Mouse (Mus musculus) hindbrain, embryonic 12.5 days (tissue): Measurements from ENCODE around the gene Gin1. TPM values are rescaled to one million over a fixed set of nuclear protein-coding genes. Genes with fewer than 3 reads are reported as not detected.

ENCODE experiments used
- ATAC-seq: fragments of 200-750 bp; cut with Nextera tagmentation; 2 replicates; pipeline ENCODE4 v1.8.0; 2017; ENCODE audit warnings: moderate TSS enrichment; ENCODE audit not compliant: low FRiP score
- H3K27ac ChIP-seq: fragments of 300-500 bp; sonication (generic); 2 replicates; pipeline ENCODE4 v1.5.1; 2016; ENCODE audit warnings: mild to moderate bottlenecking
- H3K27me3 ChIP-seq: fragments of 300-500 bp; sonication (generic); 2 replicates; pipeline ENCODE4 v1.6.1; 2016; ENCODE audit warnings: mild to moderate bottlenecking
- H3K36me3 ChIP-seq: fragments of 300-500 bp; sonication (generic); 2 replicates; pipeline ENCODE4 v1.6.1; 2016; ENCODE audit warnings: mild to moderate bottlenecking
- H3K4me1 ChIP-seq: fragments of 300-500 bp; sonication (generic); 2 replicates; pipeline ENCODE4 v1.6.1; 2016
- H3K4me2 ChIP-seq: fragments of 300-500 bp; sonication (generic); replicated peaks from 2 replicates; pipeline ENCODE4 v1.6.1; 2016; ENCODE audit warnings: mild to moderate bottlenecking
- H3K4me3 ChIP-seq: fragments of 300-500 bp; sonication (generic); 2 replicates; pipeline ENCODE4 v1.5.1; 2016; ENCODE audit warnings: mild to moderate bottlenecking
- H3K9ac ChIP-seq: fragments of 300-500 bp; sonication (generic); 2 replicates; pipeline ENCODE4 v1.6.1; 2016; ENCODE audit warnings: mild to moderate bottlenecking, moderate library complexity
- H3K9me3 ChIP-seq: fragments of 300-500 bp; sonication (generic); replicated peaks from 2 replicates; pipeline ENCODE4 v1.6.1; 2016; ENCODE audit warnings: mild to moderate bottlenecking
- WGBS: fragments of 180-500 bp; shearing (Covaris S2); methylation state at CpG from one replicate; pipeline ENCODE4 v1.1.7; 2016; 5-methylcytosine and 5-hydroxymethylcytosine counted together
- polyA plus RNA-seq: library from polyadenylated mRNA; unstranded; fragments of >200 nt; fragmentation: Nextera tagmentation; extraction: Ambion mirVana; gene quantifications from 2 replicates; pipeline ENCODE4 v1.2.1, GENCODE M21; 2016

The Gin1 gene
- polyA plus RNA-seq, 1 experiment from 2014 or later, result 20.8 TPM

GRCm38 (mm10) chr1:97768089-97768488, 1.9 kb upstream of the Gin1 start:
- WGBS, result 91% methylated on average over 2 of the region's 2 CpGs
- no peak for ATAC-seq
- Histone ChIP-seq H3K4me1 (peaks cover 19% of the 10 kb centered on the region), H3K9me3 (no peaks in the 10 kb centered on the region), H3K27me3 (no peaks in the 10 kb centered on the region), H3K36me3 (no peaks in the 10 kb centered on the region), H3K4me2 (peak overlapping the region; percentile 66), H3K9ac (no peak overlapping the region), H3K27ac (no peak overlapping the region), H3K4me3 (peak overlapping the region; percentile 85; the same call in 1 of the 2 replicates)

GRCm38 (mm10) chr1:97768906-97769293, 1.1 kb upstream of the Gin1 start:
- H3K27ac ChIP-seq, result peak overlapping the region; percentile 87
- H3K36me3 ChIP-seq, result no peaks in the 10 kb centered on the region
- H3K9me3 ChIP-seq, result no peaks in the 10 kb centered on the region
- H3K9ac ChIP-seq, result peak overlapping the region; percentile 92
- H3K27me3 ChIP-seq, result no peaks in the 10 kb centered on the region
- peak overlapping the region; percentile 85 for H3K4me3 ChIP-seq
- WGBS, result 16% methylated on average over 7 of the region's 7 CpGs
- peaks cover 19% of the 10 kb centered on the region for H3K4me1 ChIP-seq
- no peak for ATAC-seq
- peak overlapping the region; percentile 66 for H3K4me2 ChIP-seq

- peak overlapping the region; percentile 87 for H3K27ac ChIP-seq
- peaks cover 19% of the 10 kb centered on the region for H3K4me1 ChIP-seq
- peak overlapping the region; percentile 85 for H3K4me3 ChIP-seq
- peak overlapping the region; percentile 92 for H3K9ac ChIP-seq
- H3K9me3 ChIP-seq, result no peaks in the 10 kb centered on the region
- under 1% methylated on average over 40 of the region's 40 CpGs for WGBS
- H3K4me2 ChIP-seq, result peak overlapping the region; percentile 66
- H3K36me3 ChIP-seq, result no peaks in the 10 kb centered on the region
- no peaks in the 10 kb centered on the region for H3K27me3 ChIP-seq
- ATAC-seq, result peak; percentile 79
Observed at GRCm38 (mm10) chr1:97769294-97769903, 573 bp upstream of the Gin1 start.

- Histone ChIP-seq H3K4me2 (peak overlapping the region; percentile 60), H3K4me1 (peaks cover 19% of the 10 kb centered on the region), H3K9ac (no peak overlapping the region), H3K4me3 (no peak overlapping the region), H3K27me3 (no peaks in the 10 kb centered on the region), H3K9me3 (no peaks in the 10 kb centered on the region), H3K27ac (no peak overlapping the region), H3K36me3 (no peaks in the 10 kb centered on the region)
- 72% methylated on average over 7 of the region's 7 CpGs for WGBS
- no peak for ATAC-seq
Observed at GRCm38 (mm10) chr1:97771118-97771517, 1.1 kb downstream of the Gin1 start.

- no peaks in the 10 kb centered on the region for H3K9me3 ChIP-seq
- H3K9ac ChIP-seq, result no peak overlapping the region
Observed at GRCm38 (mm10) chr1:97771727-97772126, 1.8 kb downstream of the Gin1 start.

GRCm38 (mm10) chr1:97773362-97773761, 3.4 kb downstream of the Gin1 start:
- H3K27me3 ChIP-seq, result no peaks in the 10 kb centered on the region
- ATAC-seq, result no peak
- peaks cover 7% of the 10 kb centered on the region for H3K4me1 ChIP-seq
- no peaks in the 10 kb centered on the region for H3K36me3 ChIP-seq
- no peak overlapping the region for H3K4me3 ChIP-seq
- WGBS, result 90% methylated on average over 6 of the region's 6 CpGs
- no peaks in the 10 kb centered on the region for H3K9me3 ChIP-seq
- H3K9ac ChIP-seq, result no peak overlapping the region
- H3K27ac ChIP-seq, result no peak overlapping the region
- H3K4me2 ChIP-seq, result no peak overlapping the region

More at GRCm38 (mm10) chr1:97771727-97772126, 1.8 kb downstream of the Gin1 start:
- H3K4me1 ChIP-seq, result peaks cover 19% of the 10 kb centered on the region
- no peaks in the 10 kb centered on the region for H3K36me3 ChIP-seq
- H3K27me3 ChIP-seq, result no peaks in the 10 kb centered on the region
- no peak overlapping the region for H3K4me2 ChIP-seq
- ATAC-seq, result no peak
- no peak overlapping the region for H3K4me3 ChIP-seq
- 92% methylated on average over 5 of the region's 5 CpGs for whole genome bisulfite sequencing
- no peak overlapping the region for H3K27ac ChIP-seq

GRCm38 (mm10) chr1:97773973-97774372, 4.0 kb downstream of the Gin1 start:
- H3K4me2 ChIP-seq, result no peak overlapping the region

GRCm38 (mm10) chr1:97781674-97782073, 11.7 kb downstream of the Gin1 start:
- Histone ChIP-seq H3K9ac (no peak overlapping the region), H3K27me3 (no peaks in the 10 kb centered on the region), H3K27ac (no peak overlapping the region), H3K36me3 (no peaks in the 10 kb centered on the region), H3K4me2 (no peak overlapping the region), H3K4me1 (no peaks in the 10 kb centered on the region), H3K9me3 (no peaks in the 10 kb centered on the region), H3K4me3 (no peak overlapping the region)
- ATAC-seq, result no peak
- 99% methylated on average over 7 of the region's 7 CpGs for WGBS

More at GRCm38 (mm10) chr1:97773973-97774372, 4.0 kb downstream of the Gin1 start:
- Histone ChIP-seq H3K9ac (no peak overlapping the region), H3K27ac (no peak overlapping the region), H3K4me3 (no peak overlapping the region), H3K36me3 (no peaks in the 10 kb centered on the region), H3K4me1 (peaks cover 4% of the 10 kb centered on the region), H3K27me3 (no peaks in the 10 kb centered on the region), H3K9me3 (no peaks in the 10 kb centered on the region)
- WGBS, result 88% methylated on average over 2 of the region's 2 CpGs
- no peak for ATAC-seq

- no peak overlapping the region for H3K4me3 ChIP-seq
- no peaks in the 10 kb centered on the region for H3K4me1 ChIP-seq
- no peak for ATAC-seq
- no peaks in the 10 kb centered on the region for H3K27me3 ChIP-seq
- no peaks in the 10 kb centered on the region for H3K36me3 ChIP-seq
- 84% methylated on average over 7 of the region's 7 CpGs for WGBS
- no peaks in the 10 kb centered on the region for H3K9me3 ChIP-seq
- H3K4me2 ChIP-seq, result no peak overlapping the region
- no peak overlapping the region for H3K27ac ChIP-seq
- H3K9ac ChIP-seq, result no peak overlapping the region
Observed at GRCm38 (mm10) chr1:97784928-97785327, 15.0 kb downstream of the Gin1 start.

- H3K9ac ChIP-seq, result no peak overlapping the region
- ATAC-seq, result no peak
- H3K36me3 ChIP-seq, result no peaks in the 10 kb centered on the region
- H3K4me1 ChIP-seq, result no peaks in the 10 kb centered on the region
- H3K9me3 ChIP-seq, result no peaks in the 10 kb centered on the region
- no peaks in the 10 kb centered on the region for H3K27me3 ChIP-seq
- no peak overlapping the region for H3K4me3 ChIP-seq
- H3K27ac ChIP-seq, result no peak overlapping the region
- WGBS, result 91% methylated on average over 11 of the region's 11 CpGs
- no peak overlapping the region for H3K4me2 ChIP-seq
Observed at GRCm38 (mm10) chr1:97785685-97786393, 15.9 kb downstream of the Gin1 start.

- H3K4me1 ChIP-seq, result no peaks in the 10 kb centered on the region
- no peaks in the 10 kb centered on the region for H3K36me3 ChIP-seq
- H3K9me3 ChIP-seq, result no peaks in the 10 kb centered on the region
- 86% methylated on average over 3 of the region's 3 CpGs for WGBS
- no peak overlapping the region for H3K9ac ChIP-seq
- no peak for ATAC-seq
- H3K4me3 ChIP-seq, result no peak overlapping the region
- H3K27me3 ChIP-seq, result no peaks in the 10 kb centered on the region
- H3K27ac ChIP-seq, result no peak overlapping the region
- no peak overlapping the region for H3K4me2 ChIP-seq
Observed at GRCm38 (mm10) chr1:97787674-97788073, 17.7 kb downstream of the Gin1 start.

- no peak overlapping the region for H3K27ac ChIP-seq
- ATAC-seq, result no peak
- H3K4me2 ChIP-seq, result no peak overlapping the region
- H3K9me3 ChIP-seq, result no peaks in the 10 kb centered on the region
- WGBS, result 91% methylated on average over 2 of the region's 2 CpGs
- H3K4me1 ChIP-seq, result no peaks in the 10 kb centered on the region
- H3K36me3 ChIP-seq, result no peaks in the 10 kb centered on the region
- no peak overlapping the region for H3K9ac ChIP-seq
- no peak overlapping the region for H3K4me3 ChIP-seq
- H3K27me3 ChIP-seq, result no peaks in the 10 kb centered on the region
Observed at GRCm38 (mm10) chr1:97788490-97788889, 18.5 kb downstream of the Gin1 start.

- Histone ChIP-seq H3K9ac (no peak overlapping the region), H3K4me1 (no peaks in the 10 kb centered on the region), H3K27ac (no peak overlapping the region), H3K36me3 (no peaks in the 10 kb centered on the region), H3K27me3 (no peaks in the 10 kb centered on the region), H3K4me3 (no peak overlapping the region), H3K9me3 (no peaks in the 10 kb centered on the region), H3K4me2 (no peak overlapping the region)
- 87% methylated on average over 3 of the region's 3 CpGs for WGBS
- no peak for ATAC-seq
Observed at GRCm38 (mm10) chr1:97794110-97794509, 24.1 kb downstream of the Gin1 start.
